Mouse (Mus musculus) lung, postnatal 0 days (tissue): ENCODE measurements at regions not wholly inside any gene's neighbourhood (a gene's known extent, or its start where the extent isn't known, plus 50 kb on each side); places are given as distances from the start of the nearest gene placed in this dataset.

Experiments
- CTCF ChIP-seq: IDR thresholded peaks from 2 replicates; pipeline ENCODE4 v1.5.1; 2016; ENCODE audit warnings: antibody characterized with exemption, mild to moderate bottlenecking
- EP300 ChIP-seq: IDR thresholded peaks from 2 replicates; pipeline ENCODE4 v1.6.1; 2016; ENCODE audit warnings: antibody characterized with exemption, mild to moderate bottlenecking, control low read depth

GRCm38 (mm10) chr3:66408791-66409190 lies 112.2 kb upstream of the Veph1 start:
- no peak for TF ChIP-seq CTCF
- TF ChIP-seq EP300: no peak
